Mouse (Mus musculus): Measurements from ENCODE around the gene Car3.

GRCm38 (mm10) chr3:14904165-14904564, 40.9 kb downstream of the Car3 start:
- no peak for TF ChIP-seq POLR2A (IDR thresholded peaks at IDR 0.05; ENCODE audit: extremely low read depth, insufficient read depth, low read length)
- no peak for TF ChIP-seq CTCF (IDR thresholded peaks at IDR 0.05; ENCODE audit: extremely low read depth, insufficient read depth, low read length)

All from cortical plate, adult 2 months (tissue).